Mouse (Mus musculus): ENCODE results near the gene 4930432M17Rik. TPM values are rescaled to one million over a fixed set of nuclear protein-coding genes. Genes with fewer than 3 reads are reported as not detected.

Gene 4930432M17Rik
- polyA plus RNA-seq, 1 experiment from 2014 or later = not detected

DNA sequence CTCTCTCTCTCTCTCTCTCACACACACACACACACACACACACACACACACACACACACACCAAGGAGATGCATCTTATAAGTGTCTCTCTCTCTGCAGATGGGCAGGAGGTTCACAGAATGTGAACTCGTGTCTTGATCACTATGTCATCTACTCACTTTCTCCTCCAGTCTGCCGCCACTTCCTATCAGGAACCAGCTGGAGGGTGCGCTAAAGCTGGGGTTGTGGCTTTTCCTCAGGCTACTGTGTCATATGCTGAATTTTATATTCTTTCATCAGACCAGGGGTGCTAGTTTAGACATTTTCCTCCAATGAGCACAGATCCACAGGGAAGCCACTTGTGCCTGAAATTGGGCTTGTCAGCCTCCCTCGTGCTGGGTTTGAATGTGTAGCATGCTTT lies 59.1 kb downstream of the 4930432M17Rik start:
- no peaks in the 10 kb centered on the region; the same call in 1 of the 2 replicates for H3K4me1 ChIP-seq
- H3K27me3 ChIP-seq = peaks cover 3% of the 10 kb centered on the region
- no peak for ATAC-seq (ENCODE audit: low FRiP score)
- 83% methylated on average over 4 of the region's 4 CpGs for WGBS
- no peak overlapping the region for H3K9ac ChIP-seq
- H3K27ac ChIP-seq = no peak overlapping the region
- peaks cover 11% of the 10 kb centered on the region; the same call in 1 of the 2 replicates for H3K36me3 ChIP-seq
- H3K9me3 ChIP-seq (replicated peaks) = no peaks in the 10 kb centered on the region
- H3K4me3 ChIP-seq = no peak overlapping the region
- H3K4me2 ChIP-seq (replicated peaks) = no peak overlapping the region

Other genes starting within 250 kb of the 4930432M17Rik start
- 891 and 928 TPM in 2 replicates for gene Cnn3, start 244.3 kb upstream of the 4930432M17Rik start, polyA plus RNA-seq (2016; fragmentation: Nextera tagmentation; extraction: Ambion mirVana)
- gene Slc44a3, start 138.4 kb upstream of the 4930432M17Rik start, polyA plus RNA-seq (2016; fragmentation: Nextera tagmentation; extraction: Ambion mirVana) = 0.97 and 1.5 TPM in 2 replicates
- gene F3, start 52.8 kb downstream of the 4930432M17Rik start, polyA plus RNA-seq (2016; fragmentation: Nextera tagmentation; extraction: Ambion mirVana) = 6.5 and 7.6 TPM in 2 replicates
- gene Abcd3, start 144.5 kb downstream of the 4930432M17Rik start, polyA plus RNA-seq (2016; fragmentation: Nextera tagmentation; extraction: Ambion mirVana) = 65.3 and 72.3 TPM in 2 replicates

All from hindbrain, embryonic 12.5 days (tissue).